Mouse (Mus musculus) CH12.LX (cell line): ENCODE results near the gene Rabgap1l. TPM values are rescaled to one million over a fixed set of nuclear protein-coding genes. Genes with fewer than 3 reads are reported as not detected.

Source experiments
- DNase-seq: peaks from one replicate; pipeline ENCODE4 v3.0.0-alpha.2; 2013; ENCODE audit errors: extremely low read depth
- H3K27ac ChIP-seq: 2 replicates; pipeline ENCODE4 v1.5.1; 2012; ENCODE audit warnings: low read depth, mild to moderate bottlenecking, control low read depth, moderate library complexity; ENCODE audit not compliant: insufficient read depth
- H3K27me3 ChIP-seq: replicated peaks from 2 replicates; pipeline ENCODE3; 2012; ENCODE audit warnings: inconsistent platforms
- H3K36me3 ChIP-seq, 2 experiments: replicated peaks in 1 of 2; 2 replicates each; pipeline versions ENCODE3 to v1.6.1; 2012; ENCODE audit warnings: inconsistent platforms in 1 of 2, low read length in 1 of 2, mild to moderate bottlenecking in 1 of 2, mixed read lengths in 1 of 2, moderate library complexity in 1 of 2; ENCODE audit not compliant: control insufficient read depth in 1 of 2, insufficient read depth in 1 of 2
- H3K4me1 ChIP-seq, 2 experiments: 2 replicates each; pipeline ENCODE4 v1.6.1; 2012; ENCODE audit warnings: inconsistent platforms in 1 of 2, moderate library complexity in 1 of 2; ENCODE audit not compliant: insufficient read depth in 2 of 2, control insufficient read depth in 1 of 2
- H3K4me2 ChIP-seq: 2 replicates; pipeline ENCODE4 v1.6.1; 2012; ENCODE audit warnings: low read depth, mild to moderate bottlenecking, control low read depth; ENCODE audit not compliant: poor library complexity, insufficient read depth, severe bottlenecking
- H3K4me3 ChIP-seq, 3 experiments: fragments of 150-350 bp in 1 of 3; sonication (generic) in 1 of 3; replicated peaks in 1 of 3; 2 replicates each; pipeline versions ENCODE3 to v1.5.1; 2011 to 2012; ENCODE audit warnings: low read depth in 2 of 3, low read length in 2 of 3, mild to moderate bottlenecking in 2 of 3, moderate library complexity in 2 of 3, control low read depth in 1 of 3, improper control_type of control experiment in 1 of 3, inconsistent platforms in 1 of 3, mixed read lengths in 1 of 3; ENCODE audit not compliant: poor library complexity in 1 of 3
- H3K79me2 ChIP-seq: replicated peaks from 2 replicates; pipeline ENCODE4 v1.6.1; 2012; ENCODE audit warnings: mild to moderate bottlenecking, moderate library complexity; ENCODE audit not compliant: control insufficient read depth, poor library complexity, insufficient read depth, severe bottlenecking; ENCODE audit errors: extremely low read depth
- H3K9ac ChIP-seq: 2 replicates; pipeline ENCODE4 v1.6.1; 2012; ENCODE audit warnings: low read depth, mild to moderate bottlenecking, control low read depth, moderate library complexity; ENCODE audit not compliant: insufficient read depth
- H3K9me3 ChIP-seq: replicated peaks from 2 replicates; pipeline ENCODE3; 2012; ENCODE audit warnings: low read length, inconsistent platforms, mixed read lengths
- BHLHE40 ChIP-seq: IDR thresholded peaks from 2 replicates; pipeline ENCODE4 v1.6.1; 2011; ENCODE audit warnings: mild to moderate bottlenecking, low read depth, low read length, improper control_type of control experiment
- CHD1 ChIP-seq: IDR thresholded peaks from 2 replicates; pipeline ENCODE4 v1.6.1; 2012; ENCODE audit warnings: low read depth, low read length, improper control_type of control experiment, inconsistent platforms
- CHD2 ChIP-seq: IDR thresholded peaks from 2 replicates; pipeline ENCODE4 v1.6.1; 2011; ENCODE audit warnings: low read length, improper control_type of control experiment
- CTCF ChIP-seq, 2 experiments: IDR thresholded peaks in 1 of 2; conservative IDR thresholded peaks in 1 of 2; 2 replicates each; pipeline ENCODE4 v1.5.1; 2011 to 2012; ENCODE audit warnings: low read depth in 2 of 2, low read length in 2 of 2, improper control_type of control experiment in 1 of 2, inconsistent platforms in 1 of 2, mild to moderate bottlenecking in 1 of 2, moderate library complexity in 1 of 2
- E2F4 ChIP-seq: IDR thresholded peaks from 2 replicates; pipeline ENCODE4 v1.6.1; 2011; ENCODE audit warnings: low read depth, low read length, improper control_type of control experiment; ENCODE audit not compliant: insufficient replicate concordance
- GABPA ChIP-seq: IDR thresholded peaks from 2 replicates; pipeline ENCODE4 v1.6.1; 2012; ENCODE audit warnings: low read depth, low read length, improper control_type of control experiment, inconsistent platforms; ENCODE audit not compliant: insufficient replicate concordance
- HCFC1 ChIP-seq: IDR thresholded peaks from 2 replicates; pipeline ENCODE4 v1.6.1; 2012; ENCODE audit warnings: low read depth, mild to moderate bottlenecking, inconsistent platforms, low read length, improper control_type of control experiment
- IRF4 ChIP-seq: IDR thresholded peaks from 2 replicates; pipeline ENCODE4 v1.6.1; 2014; ENCODE audit warnings: low read depth, mild to moderate bottlenecking, inconsistent platforms, low read length, improper control_type of control experiment
- MAFK ChIP-seq: IDR thresholded peaks from 2 replicates; pipeline ENCODE4 v1.6.1; 2011; ENCODE audit warnings: low read length, improper control_type of control experiment; ENCODE audit not compliant: insufficient replicate concordance
- MEF2A ChIP-seq: IDR thresholded peaks from 2 replicates; pipeline ENCODE4 v1.6.1; 2014; ENCODE audit warnings: low read depth, mild to moderate bottlenecking, inconsistent platforms, low read length, improper control_type of control experiment, borderline replicate concordance
- MYC ChIP-seq: IDR thresholded peaks from 2 replicates; pipeline ENCODE4 v1.6.1; 2011; ENCODE audit warnings: low read depth, mild to moderate bottlenecking, improper control_type of control experiment, low read length
- NELFE ChIP-seq: IDR thresholded peaks from 2 replicates; pipeline ENCODE4 v1.6.1; 2011; ENCODE audit warnings: low read depth, low read length, improper control_type of control experiment
- NRF1 ChIP-seq: IDR thresholded peaks from 2 replicates; pipeline ENCODE4 v1.6.1; 2014; ENCODE audit warnings: low read depth, mild to moderate bottlenecking, inconsistent platforms, low read length, improper control_type of control experiment, moderate library complexity
- PAX5 ChIP-seq: IDR thresholded peaks from 2 replicates; pipeline ENCODE4 v1.6.1; 2012; ENCODE audit warnings: low read length, inconsistent platforms, mixed read lengths
- POLR2AphosphoS2 ChIP-seq: IDR thresholded peaks from 2 replicates; pipeline ENCODE4 v1.6.1; 2011; ENCODE audit warnings: low read depth, low read length, improper control_type of control experiment
- RAD21 ChIP-seq: IDR thresholded peaks from 2 replicates; pipeline ENCODE4 v1.6.1; 2011; ENCODE audit warnings: low read depth, mild to moderate bottlenecking, low read length, improper control_type of control experiment, moderate library complexity
- RCOR1 ChIP-seq: conservative IDR thresholded peaks from 2 replicates; pipeline ENCODE4 v1.6.1; 2012; ENCODE audit warnings: low read depth, mild to moderate bottlenecking, inconsistent platforms, low read length, improper control_type of control experiment
- SIN3A ChIP-seq: IDR thresholded peaks from 2 replicates; pipeline ENCODE4 v1.6.1; 2012; ENCODE audit warnings: low read length, improper control_type of control experiment, inconsistent platforms
- SMC3 ChIP-seq: IDR thresholded peaks from 2 replicates; pipeline ENCODE4 v1.6.1; 2011; ENCODE audit warnings: low read depth, low read length, improper control_type of control experiment
- TCF12 ChIP-seq: IDR thresholded peaks from 2 replicates; pipeline ENCODE4 v1.6.1; 2014; ENCODE audit warnings: low read depth, mild to moderate bottlenecking, inconsistent platforms, low read length, improper control_type of control experiment
- UBTF ChIP-seq: IDR thresholded peaks from 2 replicates; pipeline ENCODE4 v1.6.1; 2012; ENCODE audit warnings: low read depth, mild to moderate bottlenecking, inconsistent platforms, low read length, improper control_type of control experiment, moderate library complexity
- USF1 ChIP-seq: IDR thresholded peaks from 2 replicates; pipeline ENCODE4 v1.6.1; 2014; ENCODE audit warnings: low read depth, mild to moderate bottlenecking, inconsistent platforms, low read length, improper control_type of control experiment
- USF2 ChIP-seq: conservative IDR thresholded peaks from 2 replicates; pipeline ENCODE4 v1.6.1; 2011; ENCODE audit warnings: low read depth, low read length, improper control_type of control experiment
- ZKSCAN1 ChIP-seq: IDR thresholded peaks from 2 replicates; pipeline ENCODE4 v1.6.1; 2012; ENCODE audit warnings: low read depth, inconsistent platforms, low read length, improper control_type of control experiment, borderline replicate concordance
- ZNF384 ChIP-seq: IDR thresholded peaks from 2 replicates; pipeline ENCODE4 v1.6.1; 2012; ENCODE audit warnings: low read depth, low read length, improper control_type of control experiment, inconsistent platforms
- dilution Hi-C: fragments of 300-500 bp; cut with MboI; formaldehyde crosslinking; loops from 2 replicates; pipeline ENCODE4 v1.14.3; 2020; ENCODE audit warnings: low sequenced_read_pairs; ENCODE audit not compliant: extremely low pct_unique_long_range_greater_than_20kb, extremely low pct_ligation_motif_present
- in situ Hi-C: fragments of 300-500 bp; cut with MboI; formaldehyde crosslinking; loops from 3 replicates; pipeline ENCODE4 v1.14.3; 2019; ENCODE audit warnings: low sequenced_read_pairs, low pct_ligation_motif_present, low pct_unique_long_range_greater_than_20kb, mixed read lengths
- polyA plus RNA-seq: library from polyadenylated mRNA; unstranded; fragments of >175 nt; gene quantifications from 2 replicates; pipeline ENCODE4 v1.2.1, GENCODE M21; 2012; ENCODE audit warnings: low read depth; ENCODE audit not compliant: insufficient read length
- total RNA-seq, 2 experiments: library from RNA; depleted of rRNA; stranded (reverse); fragments of 300-350 nt in 1 of 2; fragments of >200 nt in 1 of 2; gene quantifications; 2 replicates each; pipeline ENCODE4 v1.2.3; 2012 to 2014

Rabgap1l gene
- total and polyA plus RNA-seq, 3 experiments: 84.0 to 109 (median 85.6) TPM

DNA sequence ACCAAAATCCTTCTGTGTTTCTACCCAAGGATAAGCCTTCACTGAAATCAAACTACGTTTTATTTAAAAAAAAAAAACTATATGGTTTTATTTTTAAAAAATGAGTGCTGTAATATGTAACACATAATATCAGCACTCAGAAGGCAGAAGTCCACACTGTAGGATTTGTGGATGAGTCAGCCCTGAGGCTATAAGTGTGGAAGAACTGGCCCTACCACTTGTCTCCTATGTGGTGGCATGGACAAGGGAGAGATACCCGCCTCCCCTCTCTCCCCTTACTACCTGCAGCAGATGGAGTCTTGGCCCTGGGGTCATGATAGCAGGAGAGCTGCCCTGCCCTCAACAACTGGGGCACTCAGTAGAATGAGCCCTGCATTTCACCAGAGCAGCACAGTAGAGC is 42.4 kb downstream of the Rabgap1l start:
- no peak for DNase-seq

GRCm38 (mm10) chr1:160746786-160747185 is 46.2 kb downstream of the Rabgap1l start:
- H3K9ac ChIP-seq: no peak overlapping the region
- dilution Hi-C loops (no loop called here), in situ Hi-C loops (loop anchor here (25.0 kb wide), 1 partner anchor 534 kb away; the partner anchor contains the start of gene Cacybp)
- H3K27me3 ChIP-seq: no peaks in the 10 kb centered on the region
- DNase-seq: no peak
- H3K4me3 ChIP-seq: no peak overlapping the region
- H3K36me3 ChIP-seq: peaks cover 0 to 7% of the 10 kb centered on the region in 2 experiments
- peaks cover 4 to 40% of the 10 kb centered on the region in 2 experiments; a peak in 3 of 4 replicates for H3K4me1 ChIP-seq
- no peak overlapping the region for H3K4me2 ChIP-seq
- no peak overlapping the region for H3K27ac ChIP-seq
- TF ChIP-seq RCOR1: no peak
- no peak for TF ChIP-seq USF2
- no peak for TF ChIP-seq TCF12
- TF ChIP-seq USF1: no peak
- TF ChIP-seq NRF1: no peak
- no peak for TF ChIP-seq UBTF
- TF ChIP-seq MYC: no peak
- no peak for TF ChIP-seq ZNF384
- TF ChIP-seq RAD21: no peak
- no peak for TF ChIP-seq E2F4
- no peak for TF ChIP-seq HCFC1
- no peak for TF ChIP-seq NELFE
- TF ChIP-seq CHD1: no peak
- no peak for TF ChIP-seq BHLHE40
- TF ChIP-seq, all 38 proteins: peak for 0
- H3K79me2 ChIP-seq: peaks cover 59% of the 10 kb centered on the region
- H3K9me3 ChIP-seq: no peaks in the 10 kb centered on the region

More for the DNA sequence above, 42.4 kb downstream of the Rabgap1l start:
- no peaks in the 10 kb centered on the region for H3K27me3 ChIP-seq
- H3K4me2 ChIP-seq: no peak overlapping the region
- dilution Hi-C loops: no loop called here
- TF ChIP-seq ZKSCAN1 (no peak), CHD2 (no peak), IRF4 (no peak), BHLHE40 (no peak), MAFK (no peak), PAX5 (no peak), CHD1 (no peak), MEF2A (no peak), SIN3A (no peak), CTCF (conservative IDR thresholded peaks at IDR 0.05 in 1 of 2, IDR thresholded peaks at IDR 0.05 in 1 of 2; ENCODE audit: low read depth in 2 of 2, low read length in 2 of 2) (no peak), POLR2AphosphoS2 (no peak), HCFC1 (no peak), E2F4 (no peak), SMC3 (no peak), GABPA (no peak)
- H3K4me1 ChIP-seq: peaks cover 4 to 12% of the 10 kb centered on the region in 2 experiments; a peak in 2 of 4 replicates
- no peak overlapping the region for H3K9ac ChIP-seq
- H3K36me3 ChIP-seq: peaks cover 0 to 15% of the 10 kb centered on the region in 2 experiments
- H3K27ac ChIP-seq: no peak overlapping the region
- H3K4me3 ChIP-seq: no peak overlapping the region
- no peaks in the 10 kb centered on the region for H3K9me3 ChIP-seq
- in situ Hi-C loops: no loop called here
- H3K79me2 ChIP-seq: peaks cover 55% of the 10 kb centered on the region
